Mouse (Mus musculus): ENCODE measurements around the gene Slc4a2. TPM values are rescaled to one million over a fixed set of nuclear protein-coding genes. Genes with fewer than 3 reads are reported as not detected.
A peak's percentile ranks its signal among the peaks of the same experiment; 100 is the strongest.

Slc4a2 gene
- polyA plus RNA-seq (2015; fragmentation: Nextera tagmentation; extraction: Ambion mirVana) = 19.5 and 23.3 TPM in 2 replicates

DNA sequence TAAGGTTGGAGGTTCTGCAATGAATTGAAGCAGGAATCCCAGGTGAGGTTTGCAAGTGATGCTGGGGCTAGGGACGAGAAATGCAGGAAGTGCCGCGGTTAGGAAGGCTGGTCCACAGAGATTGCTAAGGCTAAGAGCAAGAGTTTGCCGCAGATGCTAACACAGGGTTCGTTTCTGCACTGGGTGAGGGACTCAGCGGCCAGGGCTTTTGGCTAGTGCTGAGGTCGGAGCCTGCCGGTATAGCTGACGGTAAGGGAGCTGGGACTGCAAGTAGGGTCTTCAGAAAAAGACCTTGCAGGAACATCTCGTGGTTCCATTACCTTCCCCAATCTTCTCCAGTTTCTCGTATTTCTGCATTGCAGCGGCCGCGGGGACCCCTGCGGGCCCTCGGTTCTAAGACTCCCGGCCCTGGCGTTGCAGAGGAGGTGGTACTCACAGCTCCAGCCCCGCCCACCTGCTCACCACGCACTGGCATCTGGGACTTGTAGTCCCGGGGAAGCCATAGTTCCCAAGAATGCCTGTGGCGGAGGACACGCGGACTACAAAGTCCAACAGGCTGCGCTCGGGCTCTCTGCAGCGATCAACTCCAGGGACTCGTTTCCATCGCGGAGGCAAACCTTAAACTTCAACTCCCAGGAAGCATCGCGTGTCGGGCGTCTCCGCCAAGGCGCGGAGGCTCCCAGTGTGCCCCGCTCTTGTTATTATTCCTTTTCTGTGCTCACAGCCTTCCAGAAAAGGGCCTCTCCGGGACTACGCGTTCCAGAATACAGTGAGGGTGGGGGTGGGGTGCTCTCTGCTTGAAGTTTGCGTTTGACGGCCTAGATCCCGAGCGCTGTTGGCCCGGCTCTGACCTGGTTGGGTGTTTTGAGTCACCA lies at the start of gene Slc4a2, which contains the start of gene Cdk5:
TSS of gene Slc4a2 (plus strand) at position 709 of the 875 bp plus-strand sequence.
TSS of gene Cdk5 (minus strand) at position 402 of the 875 bp plus-strand sequence.
- peak within 1 kb of the TSS; percentile 61 for H3K4me3 ChIP-seq
- peak; percentile 97 for ATAC-seq
- H3K27me3 ChIP-seq = peaks cover 5% of the 10 kb centered on the region; the same call in 1 of the 2 replicates
- H3K4me2 ChIP-seq = peak within 1 kb of the TSS; percentile 89
- no peaks in the 10 kb centered on the region for H3K9me3 ChIP-seq (replicated peaks)
- H3K27ac ChIP-seq = peak within 1 kb of the TSS; percentile 92
- under 1% methylated on average over 46 of the region's 46 CpGs for WGBS
- peaks cover 34% of the 10 kb centered on the region for H3K36me3 ChIP-seq (ENCODE audit: poor library complexity, severe bottlenecking)
- H3K9ac ChIP-seq = peak within 1 kb of the TSS; percentile 83
- peaks cover 56% of the 10 kb centered on the region for H3K4me1 ChIP-seq

DNA sequence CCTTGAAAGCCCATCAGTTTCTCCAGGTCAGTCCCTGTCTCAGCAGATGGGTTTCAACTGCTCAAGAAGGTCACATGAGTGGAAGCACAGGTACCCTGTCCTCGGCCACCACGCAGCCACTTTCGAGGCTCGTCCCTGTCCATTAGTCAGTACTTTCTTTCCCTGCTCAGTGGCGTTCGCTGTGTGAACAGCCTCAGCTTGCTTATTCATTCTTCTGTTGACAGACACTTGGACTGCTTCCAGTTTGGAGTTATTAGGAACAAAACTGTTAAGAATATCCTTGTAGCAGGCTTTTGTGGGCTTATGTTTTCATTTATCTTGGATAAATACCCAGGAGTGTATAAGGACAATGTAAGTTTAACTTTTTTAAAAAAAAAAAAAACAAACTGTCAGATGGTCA lies 49.4 kb upstream of the Slc4a2 start:
- no peaks in the 10 kb centered on the region for H3K36me3 ChIP-seq (ENCODE audit: poor library complexity, severe bottlenecking)
- peaks cover 11% of the 10 kb centered on the region for H3K4me1 ChIP-seq
- no peak overlapping the region for H3K4me3 ChIP-seq
- ATAC-seq = no peak
- H3K27ac ChIP-seq = 0 out of 2 replicates have a peak overlapping the region, but pooled peaks have one; percentile 35
- no peak overlapping the region for H3K9ac ChIP-seq
- no peaks in the 10 kb centered on the region for H3K9me3 ChIP-seq (replicated peaks)
- 32% methylated on average over 6 of the region's 6 CpGs for WGBS
- H3K4me2 ChIP-seq = no peak overlapping the region
- H3K27me3 ChIP-seq = 0 out of 2 replicates have a peak, but pooled peaks cover under 1% of the 10 kb centered on the region

DNA sequence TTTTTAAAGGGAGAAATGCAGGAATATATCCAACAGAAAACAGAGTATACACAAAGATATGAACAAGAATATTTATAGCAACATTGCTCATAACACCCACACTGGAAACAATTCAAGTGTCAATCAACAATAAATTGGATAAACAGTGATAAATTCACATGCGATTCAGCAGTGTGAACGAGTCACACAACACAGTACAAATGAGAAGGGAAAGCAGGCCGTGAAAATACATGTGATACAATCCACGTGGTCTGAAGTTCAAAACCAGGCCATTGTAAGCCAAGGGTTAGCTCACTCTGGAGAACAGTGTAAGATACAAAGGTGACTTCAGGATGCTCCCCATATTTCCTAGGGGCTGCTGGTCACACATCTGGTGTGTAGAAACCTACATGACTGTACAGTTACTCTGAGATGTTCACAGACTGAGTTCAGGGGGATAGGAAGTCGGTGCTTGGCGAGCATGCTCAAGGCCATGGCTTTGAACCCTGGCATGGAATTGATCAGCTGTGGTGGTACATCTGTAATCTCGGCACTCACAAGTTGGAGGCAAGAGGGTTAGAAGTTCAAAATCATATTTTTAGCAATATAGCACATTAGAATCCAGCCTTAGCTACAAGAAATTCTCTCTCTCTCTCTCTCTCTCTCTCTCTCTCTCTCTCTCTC lies 48.8 kb upstream of the Slc4a2 start:
- no peak overlapping the region for H3K27ac ChIP-seq
- no peaks in the 10 kb centered on the region for H3K9me3 ChIP-seq (replicated peaks)
- 74% methylated on average over 7 of the region's 7 CpGs for WGBS
- H3K36me3 ChIP-seq (ENCODE audit: poor library complexity, severe bottlenecking) = no peaks in the 10 kb centered on the region
- no peak overlapping the region for H3K9ac ChIP-seq
- H3K4me3 ChIP-seq = no peak overlapping the region
- ATAC-seq = no peak
- H3K4me2 ChIP-seq = no peak overlapping the region
- 0 out of 2 replicates have a peak, but pooled peaks cover 5% of the 10 kb centered on the region for H3K27me3 ChIP-seq
- H3K4me1 ChIP-seq = peaks cover 11% of the 10 kb centered on the region

DNA sequence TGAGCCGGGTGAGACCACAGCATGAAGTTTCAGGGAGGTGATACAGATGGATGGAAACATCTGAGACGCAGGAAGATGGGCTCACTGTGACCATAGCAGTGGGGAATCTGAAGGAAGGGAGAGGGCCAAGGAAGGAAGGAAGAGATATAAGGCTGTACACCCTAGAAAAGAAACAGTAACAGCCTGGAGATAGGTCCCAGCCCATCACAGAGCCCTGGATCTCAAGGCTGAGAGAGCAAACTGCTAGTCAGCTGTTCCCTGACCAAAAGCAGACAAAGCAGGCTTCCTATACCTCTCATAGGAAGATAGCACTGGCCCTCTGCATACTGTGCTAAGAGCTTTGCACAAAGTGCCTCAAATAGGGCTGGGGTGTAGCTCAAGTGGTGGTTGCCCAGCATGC lies 44.9 kb upstream of the Slc4a2 start:
- no peak overlapping the region for H3K27ac ChIP-seq
- H3K4me2 ChIP-seq = no peak overlapping the region
- H3K9me3 ChIP-seq (replicated peaks) = no peaks in the 10 kb centered on the region
- no peak overlapping the region for H3K4me3 ChIP-seq
- 69% methylated on average over 2 of the region's 2 CpGs for WGBS
- no peak overlapping the region for H3K9ac ChIP-seq
- no peaks in the 10 kb centered on the region for H3K36me3 ChIP-seq (ENCODE audit: poor library complexity, severe bottlenecking)
- no peak for ATAC-seq
- H3K27me3 ChIP-seq = 0 out of 2 replicates have a peak, but pooled peaks cover 8% of the 10 kb centered on the region
- peaks cover 17% of the 10 kb centered on the region for H3K4me1 ChIP-seq

DNA sequence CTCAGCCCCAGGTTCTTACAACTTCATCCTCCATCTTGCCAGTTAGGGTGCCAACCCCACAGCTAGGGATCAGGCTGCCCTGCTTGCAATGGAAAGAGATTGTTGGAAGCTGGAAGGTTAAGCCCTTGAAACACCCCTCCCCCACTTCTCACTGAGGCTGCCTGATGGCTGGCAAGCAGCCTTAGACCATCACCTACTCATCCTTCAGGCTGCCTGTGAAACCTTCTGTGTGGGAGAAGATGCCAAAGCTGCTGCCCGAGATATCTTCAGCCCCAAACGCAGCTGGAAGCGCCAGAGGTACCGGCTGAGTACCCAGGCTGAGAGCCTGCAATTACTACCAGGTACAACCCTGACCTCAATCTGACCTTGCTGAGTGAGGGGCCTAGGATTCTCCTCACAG lies 44.1 kb upstream of the Slc4a2 start:
- no peak overlapping the region for H3K27ac ChIP-seq
- H3K4me1 ChIP-seq = peaks cover 15% of the 10 kb centered on the region
- H3K4me3 ChIP-seq = no peak overlapping the region
- H3K9ac ChIP-seq = no peak overlapping the region
- H3K27me3 ChIP-seq = 0 out of 2 replicates have a peak, but pooled peaks cover 8% of the 10 kb centered on the region
- no peak overlapping the region for H3K4me2 ChIP-seq
- H3K36me3 ChIP-seq (ENCODE audit: poor library complexity, severe bottlenecking) = no peaks in the 10 kb centered on the region
- ATAC-seq = no peak
- H3K9me3 ChIP-seq (replicated peaks) = no peaks in the 10 kb centered on the region
- 84% methylated on average over 4 of the region's 4 CpGs for WGBS

DNA sequence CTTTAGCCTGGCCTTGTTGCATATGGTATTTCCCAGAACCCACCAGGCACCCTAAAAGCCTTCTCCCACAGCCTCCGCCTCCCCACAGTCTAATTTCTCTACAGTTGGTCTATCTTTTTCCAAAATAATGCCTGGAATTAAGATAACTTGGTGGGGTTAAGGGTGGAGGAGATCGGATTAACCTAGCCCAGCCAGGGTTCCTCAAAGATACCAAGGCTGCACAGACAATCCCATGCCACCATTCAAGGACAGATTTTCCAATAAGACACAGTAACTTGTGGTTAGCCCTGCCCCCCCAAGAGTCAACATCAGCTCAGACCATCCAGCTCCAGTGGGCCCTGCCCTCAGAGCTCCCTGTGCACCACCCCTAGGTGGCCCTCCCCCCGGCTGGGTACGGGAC lies 43.1 kb upstream of the Slc4a2 start:
- no peak for ATAC-seq
- WGBS = 89% methylated on average over 4 of the region's 4 CpGs
- Histone ChIP-seq H3K9ac (no peak overlapping the region), H3K9me3 (replicated peaks) (no peaks in the 10 kb centered on the region), H3K4me1 (peaks cover 11% of the 10 kb centered on the region), H3K27ac (no peak overlapping the region), H3K4me2 (no peak overlapping the region), H3K27me3 (peaks cover 14% of the 10 kb centered on the region; the same call in 1 of the 2 replicates), H3K36me3 (ENCODE audit: poor library complexity, severe bottlenecking) (no peaks in the 10 kb centered on the region), H3K4me3 (no peak overlapping the region)

DNA sequence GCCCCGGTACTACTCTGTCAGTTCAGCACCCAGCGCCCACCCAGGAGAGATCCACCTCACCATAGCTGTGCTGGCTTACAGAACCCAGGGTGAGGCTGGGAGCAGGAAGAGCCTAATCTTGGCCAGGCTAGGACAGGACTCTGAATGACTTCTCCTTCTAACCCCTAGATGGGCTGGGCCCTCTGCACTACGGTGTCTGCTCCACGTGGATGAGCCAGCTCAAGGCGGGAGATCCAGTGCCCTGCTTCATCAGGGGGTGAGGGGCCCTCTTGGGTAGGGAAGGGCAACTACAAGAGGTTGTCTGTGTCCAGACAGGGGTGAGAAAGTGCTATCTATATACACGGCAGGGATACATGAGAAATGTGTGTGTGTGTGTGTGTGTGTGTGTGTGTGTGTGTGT lies 42.2 kb upstream of the Slc4a2 start:
- Histone ChIP-seq H3K4me2 (no peak overlapping the region), H3K4me1 (peaks cover 11% of the 10 kb centered on the region), H3K36me3 (ENCODE audit: poor library complexity, severe bottlenecking) (no peaks in the 10 kb centered on the region), H3K4me3 (no peak overlapping the region), H3K27ac (no peak overlapping the region), H3K27me3 (peaks cover 23% of the 10 kb centered on the region), H3K9me3 (replicated peaks) (no peaks in the 10 kb centered on the region), H3K9ac (no peak overlapping the region)
- no peak for ATAC-seq
- WGBS = 76% methylated on average over 6 of the region's 6 CpGs

DNA sequence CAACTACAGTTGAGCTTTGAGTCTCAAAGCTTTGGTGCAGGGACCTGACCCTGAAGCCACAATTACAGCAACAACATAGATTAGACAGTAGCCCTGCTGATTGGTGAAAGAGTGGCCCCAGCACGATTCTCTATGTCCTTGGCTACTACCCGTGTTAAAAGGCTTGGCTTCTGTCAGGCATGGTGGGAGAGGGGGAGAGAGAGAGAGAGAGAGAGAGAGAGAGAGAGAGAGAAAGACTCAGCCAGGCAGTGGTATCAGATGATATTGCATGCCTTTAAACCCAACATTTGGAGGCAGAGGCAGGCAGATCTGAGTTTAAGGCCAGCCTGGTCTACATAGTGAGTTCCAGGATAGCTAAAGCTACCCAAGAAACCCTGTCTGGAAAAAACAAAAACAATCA lies 41.6 kb upstream of the Slc4a2 start:
- WGBS = 52% methylated on average over 2 of the region's 2 CpGs
- Histone ChIP-seq H3K36me3 (ENCODE audit: poor library complexity, severe bottlenecking) (no peaks in the 10 kb centered on the region), H3K9me3 (replicated peaks) (no peaks in the 10 kb centered on the region), H3K4me1 (peaks cover 13% of the 10 kb centered on the region), H3K27me3 (peaks cover 28% of the 10 kb centered on the region), H3K4me3 (no peak overlapping the region), H3K4me2 (no peak overlapping the region), H3K27ac (no peak overlapping the region), H3K9ac (no peak overlapping the region)
- ATAC-seq = no peak

DNA sequence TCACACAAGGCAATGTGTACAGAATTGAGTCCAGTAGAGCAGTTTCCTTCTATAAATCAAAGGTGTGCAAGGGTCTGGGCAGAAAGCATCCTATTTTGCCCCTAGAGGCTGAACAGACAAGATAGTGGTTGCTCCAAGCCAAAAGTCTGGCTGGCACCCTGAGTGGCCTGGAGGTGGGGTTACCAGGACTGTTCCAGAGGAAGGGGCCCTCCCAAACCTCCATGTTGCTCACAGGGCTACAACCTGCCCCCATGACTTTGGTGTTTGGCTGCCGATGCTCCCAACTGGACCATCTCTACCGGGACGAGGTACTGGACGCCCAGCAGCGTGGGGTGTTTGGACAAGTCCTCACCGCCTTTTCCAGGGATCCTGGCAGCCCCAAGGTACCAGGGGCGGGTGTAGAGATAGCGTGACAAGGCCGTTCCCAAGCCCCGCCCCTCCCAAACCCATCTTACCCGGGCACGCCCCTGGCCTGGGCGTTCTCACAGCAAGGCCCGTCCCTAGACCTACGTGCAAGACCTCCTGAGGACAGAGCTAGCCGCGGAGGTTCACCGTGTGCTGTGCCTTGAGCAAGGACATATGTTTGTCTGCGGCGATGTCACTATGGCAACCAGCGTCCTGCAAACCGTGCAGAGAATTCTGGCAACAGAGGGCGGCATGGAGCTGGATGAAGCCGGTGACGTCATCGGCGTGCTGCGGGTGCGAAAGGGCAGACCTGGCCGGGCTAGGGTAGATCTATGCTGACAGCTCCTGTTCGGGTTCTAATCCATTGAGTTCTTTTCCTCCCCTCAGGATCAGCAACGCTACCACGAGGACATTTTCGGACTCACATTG lies 40.4 kb upstream of the Slc4a2 start:
- peak overlapping the region; percentile 61 for H3K9ac ChIP-seq
- under 1% methylated on average over 34 of the region's 34 CpGs for WGBS
- peak; percentile 86 for ATAC-seq
- H3K9me3 ChIP-seq (replicated peaks) = no peaks in the 10 kb centered on the region
- H3K27me3 ChIP-seq = peaks cover 41% of the 10 kb centered on the region
- peaks cover 25% of the 10 kb centered on the region for H3K4me1 ChIP-seq
- H3K4me2 ChIP-seq = peak overlapping the region; percentile 72
- H3K4me3 ChIP-seq = peak overlapping the region; percentile 49
- no peak overlapping the region for H3K27ac ChIP-seq
- no peaks in the 10 kb centered on the region for H3K36me3 ChIP-seq (ENCODE audit: poor library complexity, severe bottlenecking)

DNA sequence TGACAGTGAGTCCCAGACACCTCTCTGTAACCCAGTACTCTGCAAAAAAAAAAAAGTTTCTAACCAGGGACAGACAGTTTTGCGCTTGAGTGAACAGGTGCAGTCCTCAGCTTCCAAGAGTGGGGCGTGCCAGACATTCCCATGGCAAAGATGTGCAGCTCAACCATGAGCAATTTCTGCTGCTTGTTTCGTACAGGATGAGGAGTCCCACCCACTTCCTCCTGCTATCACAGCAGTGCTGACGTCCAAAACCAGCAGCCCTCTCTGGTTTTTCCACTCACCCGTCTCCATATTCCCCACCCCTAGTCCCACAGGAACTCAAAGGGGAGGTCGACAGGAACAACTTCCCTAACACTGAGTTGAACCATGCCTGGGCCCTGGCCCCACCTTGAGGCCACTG lies 39.2 kb upstream of the Slc4a2 start:
- WGBS = 69% methylated on average over 6 of the region's 6 CpGs
- Histone ChIP-seq H3K4me3 (no peak overlapping the region), H3K27ac (no peak overlapping the region), H3K4me2 (no peak overlapping the region), H3K27me3 (peaks cover 50% of the 10 kb centered on the region), H3K9me3 (replicated peaks) (no peaks in the 10 kb centered on the region), H3K4me1 (peaks cover 28% of the 10 kb centered on the region), H3K36me3 (ENCODE audit: poor library complexity, severe bottlenecking) (no peaks in the 10 kb centered on the region), H3K9ac (no peak overlapping the region)
- no peak for ATAC-seq

DNA sequence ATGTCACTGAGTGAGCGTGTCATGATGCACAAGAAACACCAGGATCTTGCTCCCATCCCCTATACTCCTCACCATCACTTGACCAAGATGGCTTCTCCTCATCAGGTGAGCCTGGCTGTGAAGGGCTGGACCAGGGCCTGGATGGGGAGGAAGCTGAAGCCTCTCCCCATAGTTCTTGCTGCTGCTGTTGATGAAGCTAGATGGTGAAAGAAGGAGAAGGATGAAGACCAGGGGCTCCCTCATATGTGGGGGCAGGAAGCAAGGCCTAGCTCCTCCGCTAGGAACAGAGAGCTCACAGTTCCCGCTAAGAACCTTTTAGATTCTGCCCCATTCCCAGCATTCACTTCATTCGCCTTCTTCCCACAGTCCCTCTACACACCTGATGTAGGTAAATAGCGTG lies 38.3 kb upstream of the Slc4a2 start:
- H3K27me3 ChIP-seq = peaks cover 54% of the 10 kb centered on the region
- no peaks in the 10 kb centered on the region for H3K9me3 ChIP-seq (replicated peaks)
- no peak overlapping the region for H3K4me2 ChIP-seq
- peaks cover 28% of the 10 kb centered on the region for H3K4me1 ChIP-seq
- no peak overlapping the region for H3K27ac ChIP-seq
- 93% methylated on average over 5 of the region's 5 CpGs for WGBS
- H3K36me3 ChIP-seq (ENCODE audit: poor library complexity, severe bottlenecking) = no peaks in the 10 kb centered on the region
- H3K4me3 ChIP-seq = no peak overlapping the region
- no peak for ATAC-seq
- no peak overlapping the region for H3K9ac ChIP-seq
